Mouse (Mus musculus) stomach, embryonic 14.5 days (tissue): ENCODE measurements at regions not wholly inside any gene's neighbourhood (a gene's known extent, or its start where the extent isn't known, plus 50 kb on each side); places are given as distances from the start of the nearest gene placed in this dataset.
A peak's percentile ranks its signal among the peaks of the same experiment; 100 is the strongest.

Experiments
- ATAC-seq: fragments of 200-750 bp; cut with Nextera tagmentation; 2 replicates; pipeline ENCODE4 v1.8.0; 2017; ENCODE audit warnings: low read depth, moderate TSS enrichment; ENCODE audit not compliant: insufficient number of reproducible peaks, insufficient read depth, low FRiP score
- H3K27ac ChIP-seq: fragments of 300-500 bp; sonication (generic); 2 replicates; pipeline ENCODE4 v1.5.1; 2014; ENCODE audit warnings: mild to moderate bottlenecking, low read length, moderate library complexity, mixed read lengths
- H3K27me3 ChIP-seq: fragments of 300-500 bp; sonication (generic); 2 replicates; pipeline ENCODE4 v1.6.1; 2014; ENCODE audit warnings: low read length, control low read depth, mixed read lengths; ENCODE audit not compliant: control insufficient read depth, insufficient read depth
- H3K36me3 ChIP-seq: fragments of 300-500 bp; sonication (generic); 2 replicates; pipeline ENCODE4 v1.6.1; 2014; ENCODE audit warnings: mild to moderate bottlenecking, control low read depth, low read length, moderate library complexity, mixed read lengths; ENCODE audit not compliant: control insufficient read depth, insufficient read depth
- H3K4me1 ChIP-seq: fragments of 300-500 bp; sonication (generic); 2 replicates; pipeline ENCODE4 v1.6.1; 2014; ENCODE audit warnings: low read length, control low read depth, mixed read lengths; ENCODE audit not compliant: control insufficient read depth, insufficient read depth
- H3K4me2 ChIP-seq: fragments of 300-500 bp; sonication (generic); replicated peaks from 2 replicates; pipeline ENCODE4 v1.6.1; 2014; ENCODE audit warnings: low read depth, low read length, control low read depth
- H3K4me3 ChIP-seq: fragments of 300-500 bp; sonication (generic); 2 replicates; pipeline ENCODE4 v1.5.1; 2014; ENCODE audit warnings: low read depth, low read length, control low read depth
- H3K9ac ChIP-seq: fragments of 300-500 bp; sonication (generic); replicated peaks from 2 replicates; pipeline ENCODE4 v1.6.1; 2014; ENCODE audit warnings: low read depth, mild to moderate bottlenecking, control low read depth, low read length, moderate library complexity, mixed read lengths
- H3K9me3 ChIP-seq: fragments of 300-500 bp; sonication (generic); 2 replicates; pipeline ENCODE4 v1.6.1; 2016; ENCODE audit warnings: low read depth, low read length, control low read depth; ENCODE audit not compliant: control insufficient read depth
- WGBS: fragments of 180-500 bp; shearing (Covaris S2); extraction: QIAGEN DNeasy Blood & Tissue Kit; methylation state at CpG from one replicate; pipeline ENCODE4 v1.1.7; 2014; 5-methylcytosine and 5-hydroxymethylcytosine counted together

- H3K36me3 ChIP-seq = no peaks in the 10 kb centered on the region
- H3K4me2 ChIP-seq = peak overlapping the region; percentile 37
- 0 out of 2 replicates have a peak, but pooled peaks cover 3% of the 10 kb centered on the region for H3K4me1 ChIP-seq
- H3K27me3 ChIP-seq = no peaks in the 10 kb centered on the region
- H3K9ac ChIP-seq = no peak overlapping the region
- no peak for ATAC-seq
- H3K9me3 ChIP-seq = no peaks in the 10 kb centered on the region
- no peak overlapping the region for H3K27ac ChIP-seq
- 14% methylated on average over 13 of the region's 13 CpGs for WGBS
- no peak overlapping the region for H3K4me3 ChIP-seq
These were observed 54.5 kb upstream of the Mafb start for GRCm38 (mm10) chr2:160421216-160421911.

- Histone ChIP-seq H3K4me3 (no peak overlapping the region), H3K27me3 (no peaks in the 10 kb centered on the region), H3K9ac (no peak overlapping the region), H3K4me2 (no peak overlapping the region), H3K27ac (no peak overlapping the region), H3K4me1 (0 out of 2 replicates have a peak, but pooled peaks cover 3% of the 10 kb centered on the region), H3K9me3 (no peaks in the 10 kb centered on the region), H3K36me3 (no peaks in the 10 kb centered on the region)
- 86% methylated on average over 7 of the region's 7 CpGs for WGBS
- ATAC-seq = no peak
These were observed 57.6 kb upstream of the Mafb start for GRCm38 (mm10) chr2:160424491-160424890.

- 73% methylated on average over 10 of the region's 10 CpGs for WGBS
- Histone ChIP-seq H3K4me3 (no peak overlapping the region), H3K9ac (no peak overlapping the region), H3K9me3 (no peaks in the 10 kb centered on the region), H3K4me2 (no peak overlapping the region), H3K36me3 (no peaks in the 10 kb centered on the region), H3K4me1 (no peaks in the 10 kb centered on the region), H3K27me3 (no peaks in the 10 kb centered on the region), H3K27ac (no peak overlapping the region)
- ATAC-seq = no peak
These were observed 60.6 kb upstream of the Mafb start for GRCm38 (mm10) chr2:160427431-160427830.

GRCm38 (mm10) chr2:160433252-160433651 lies 66.4 kb upstream of the Mafb start:
- H3K9me3 ChIP-seq = no peaks in the 10 kb centered on the region
- no peaks in the 10 kb centered on the region for H3K27me3 ChIP-seq
- peak; percentile 82; the same call in 1 of the 2 replicates for ATAC-seq
- H3K9ac ChIP-seq = no peak overlapping the region
- peaks cover 8% of the 10 kb centered on the region; the same call in 1 of the 2 replicates for H3K4me1 ChIP-seq
- peak overlapping the region; percentile 75; the same call in 1 of the 2 replicates for H3K27ac ChIP-seq
- H3K4me3 ChIP-seq = no peak overlapping the region
- H3K4me2 ChIP-seq = no peak overlapping the region
- 25% methylated on average over 10 of the region's 10 CpGs for WGBS
- no peaks in the 10 kb centered on the region for H3K36me3 ChIP-seq

GRCm38 (mm10) chr2:160434701-160435100 lies 67.8 kb upstream of the Mafb start:
- no peak overlapping the region for H3K27ac ChIP-seq
- H3K4me1 ChIP-seq = peaks cover 8% of the 10 kb centered on the region; the same call in 1 of the 2 replicates
- no peaks in the 10 kb centered on the region for H3K27me3 ChIP-seq
- no peak overlapping the region for H3K4me3 ChIP-seq
- H3K36me3 ChIP-seq = no peaks in the 10 kb centered on the region
- WGBS = 83% methylated on average over 5 of the region's 5 CpGs
- no peak overlapping the region for H3K9ac ChIP-seq
- H3K4me2 ChIP-seq = no peak overlapping the region
- ATAC-seq = no peak
- H3K9me3 ChIP-seq = no peaks in the 10 kb centered on the region

GRCm38 (mm10) chr2:160435622-160436021 lies 68.8 kb upstream of the Mafb start:
- Histone ChIP-seq H3K4me1 (peaks cover 8% of the 10 kb centered on the region; the same call in 1 of the 2 replicates), H3K4me2 (no peak overlapping the region), H3K27me3 (no peaks in the 10 kb centered on the region), H3K27ac (no peak overlapping the region), H3K4me3 (no peak overlapping the region), H3K9ac (no peak overlapping the region), H3K36me3 (no peaks in the 10 kb centered on the region), H3K9me3 (no peaks in the 10 kb centered on the region)
- 84% methylated on average over 3 of the region's 3 CpGs for WGBS
- no peak for ATAC-seq

- no peaks in the 10 kb centered on the region for H3K9me3 ChIP-seq
- no peak overlapping the region for H3K4me2 ChIP-seq
- no peak overlapping the region for H3K4me3 ChIP-seq
- H3K9ac ChIP-seq = no peak overlapping the region
- WGBS = 91% methylated on average over 2 of the region's 2 CpGs
- H3K27ac ChIP-seq = no peak overlapping the region
- H3K4me1 ChIP-seq = no peaks in the 10 kb centered on the region
- ATAC-seq = no peak
- no peaks in the 10 kb centered on the region for H3K27me3 ChIP-seq
- H3K36me3 ChIP-seq = no peaks in the 10 kb centered on the region
These were observed 72.2 kb upstream of the Mafb start for GRCm38 (mm10) chr2:160439028-160439427.

- WGBS = 85% methylated on average over 9 of the region's 9 CpGs
- Histone ChIP-seq H3K4me2 (no peak overlapping the region), H3K9me3 (no peaks in the 10 kb centered on the region), H3K36me3 (no peaks in the 10 kb centered on the region), H3K9ac (no peak overlapping the region), H3K4me3 (no peak overlapping the region), H3K4me1 (no peaks in the 10 kb centered on the region), H3K27me3 (no peaks in the 10 kb centered on the region), H3K27ac (no peak overlapping the region)
- no peak for ATAC-seq
These were observed 73.4 kb upstream of the Mafb start for GRCm38 (mm10) chr2:160440236-160440635.
